Mouse (Mus musculus) intestine, embryonic 16.5 days (tissue): ENCODE measurements at regions not wholly inside any gene's neighbourhood (a gene's known extent, or its start where the extent isn't known, plus 50 kb on each side); places are given as distances from the start of the nearest gene placed in this dataset.

ENCODE experiments used
- ATAC-seq: fragments of 200-750 bp; cut with Nextera tagmentation; 2 replicates; pipeline ENCODE4 v1.8.0; 2017; ENCODE audit warnings: moderate TSS enrichment, moderate library complexity
- H3K27ac ChIP-seq: fragments of 300-500 bp; sonication (generic); 2 replicates; pipeline ENCODE4 v1.5.1; 2014; ENCODE audit warnings: mild to moderate bottlenecking, low read length
- H3K27me3 ChIP-seq: fragments of 300-500 bp; sonication (generic); replicated peaks from 2 replicates; pipeline ENCODE4 v1.6.1; 2014; ENCODE audit warnings: low read length, control low read depth, mixed read lengths; ENCODE audit not compliant: control insufficient read depth, insufficient read depth
- H3K36me3 ChIP-seq: fragments of 300-500 bp; sonication (generic); 2 replicates; pipeline ENCODE4 v1.6.1; 2014; ENCODE audit warnings: low read length, control low read depth; ENCODE audit not compliant: control insufficient read depth, insufficient read depth
- H3K4me1 ChIP-seq: fragments of 300-500 bp; sonication (generic); 2 replicates; pipeline ENCODE4 v1.6.1; 2014; ENCODE audit warnings: low read length, control low read depth, mixed read lengths; ENCODE audit not compliant: control insufficient read depth, insufficient read depth
- H3K4me2 ChIP-seq: fragments of 300-500 bp; sonication (generic); 2 replicates; pipeline ENCODE4 v1.6.1; 2014; ENCODE audit warnings: low read depth, low read length, control low read depth
- H3K4me3 ChIP-seq: fragments of 300-500 bp; sonication (generic); 2 replicates; pipeline ENCODE4 v1.5.1; 2014; ENCODE audit warnings: mild to moderate bottlenecking, low read length
- H3K9ac ChIP-seq: fragments of 300-500 bp; sonication (generic); 2 replicates; pipeline ENCODE4 v1.6.1; 2014; ENCODE audit warnings: low read depth, low read length
- H3K9me3 ChIP-seq: fragments of 300-500 bp; sonication (generic); 2 replicates; pipeline ENCODE4 v1.6.1; 2016; ENCODE audit warnings: low read length, control low read depth; ENCODE audit not compliant: control insufficient read depth
- WGBS: fragments of 180-500 bp; shearing (Covaris S2); extraction: QIAGEN DNeasy Blood & Tissue Kit; methylation state at CpG from one replicate; pipeline ENCODE4 v1.1.7; 2014; 5-methylcytosine and 5-hydroxymethylcytosine counted together

DNA sequence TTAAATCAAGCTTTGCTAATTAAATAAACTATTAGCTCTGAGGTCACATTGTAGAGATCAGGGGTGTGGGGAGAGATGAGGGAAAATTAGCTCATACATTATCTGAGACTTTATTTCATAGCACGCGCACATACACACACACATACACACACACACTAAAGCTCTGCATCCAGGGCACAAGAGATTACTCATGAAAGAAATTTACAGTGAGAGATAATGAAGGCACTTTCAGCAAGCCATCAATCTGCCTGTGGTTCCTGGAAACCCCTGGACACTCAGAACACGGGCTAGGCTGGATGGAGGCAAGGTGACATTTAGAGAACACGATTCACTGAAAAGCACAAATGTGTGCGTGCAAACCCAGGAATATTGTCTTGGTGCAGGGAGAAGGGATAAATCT lies 60.2 kb downstream of the Scg2 start:
- ATAC-seq, result no peak
- H3K27me3 ChIP-seq, result no peaks in the 10 kb centered on the region
- no peak overlapping the region for H3K9ac ChIP-seq
- H3K9me3 ChIP-seq, result no peaks in the 10 kb centered on the region
- no peaks in the 10 kb centered on the region for H3K4me1 ChIP-seq
- no peak overlapping the region for H3K27ac ChIP-seq
- H3K36me3 ChIP-seq, result no peaks in the 10 kb centered on the region
- 71% methylated on average over 5 of the region's 5 CpGs for WGBS
- H3K4me2 ChIP-seq, result no peak overlapping the region
- H3K4me3 ChIP-seq, result no peak overlapping the region

DNA sequence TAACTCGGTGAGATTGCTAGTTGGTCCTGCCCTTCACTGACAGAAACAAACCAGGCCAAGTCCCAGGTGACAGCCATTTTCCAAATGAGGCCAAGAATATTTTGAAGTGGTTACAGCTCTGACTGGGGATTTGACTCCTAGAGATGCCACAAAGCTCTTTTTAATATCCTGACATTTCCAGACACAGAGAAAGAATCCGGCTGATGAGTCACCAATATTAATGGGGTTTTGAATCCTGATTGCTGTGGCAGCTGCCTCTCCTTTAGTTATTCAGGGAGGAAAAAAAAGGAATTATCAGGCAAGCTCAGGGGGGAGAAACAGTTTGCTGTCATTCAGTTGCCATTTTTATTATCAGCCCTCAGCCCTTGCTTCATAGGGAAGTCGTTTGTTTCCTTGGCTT lies 65.1 kb downstream of the Scg2 start:
- no peaks in the 10 kb centered on the region for H3K9me3 ChIP-seq
- no peak overlapping the region for H3K4me2 ChIP-seq
- WGBS, result 48% methylated on average over 3 of the region's 3 CpGs
- no peaks in the 10 kb centered on the region for H3K36me3 ChIP-seq
- H3K4me1 ChIP-seq, result no peaks in the 10 kb centered on the region
- no peak overlapping the region for H3K4me3 ChIP-seq
- H3K27ac ChIP-seq, result no peak overlapping the region
- no peak for ATAC-seq
- H3K27me3 ChIP-seq, result no peaks in the 10 kb centered on the region
- H3K9ac ChIP-seq, result no peak overlapping the region

DNA sequence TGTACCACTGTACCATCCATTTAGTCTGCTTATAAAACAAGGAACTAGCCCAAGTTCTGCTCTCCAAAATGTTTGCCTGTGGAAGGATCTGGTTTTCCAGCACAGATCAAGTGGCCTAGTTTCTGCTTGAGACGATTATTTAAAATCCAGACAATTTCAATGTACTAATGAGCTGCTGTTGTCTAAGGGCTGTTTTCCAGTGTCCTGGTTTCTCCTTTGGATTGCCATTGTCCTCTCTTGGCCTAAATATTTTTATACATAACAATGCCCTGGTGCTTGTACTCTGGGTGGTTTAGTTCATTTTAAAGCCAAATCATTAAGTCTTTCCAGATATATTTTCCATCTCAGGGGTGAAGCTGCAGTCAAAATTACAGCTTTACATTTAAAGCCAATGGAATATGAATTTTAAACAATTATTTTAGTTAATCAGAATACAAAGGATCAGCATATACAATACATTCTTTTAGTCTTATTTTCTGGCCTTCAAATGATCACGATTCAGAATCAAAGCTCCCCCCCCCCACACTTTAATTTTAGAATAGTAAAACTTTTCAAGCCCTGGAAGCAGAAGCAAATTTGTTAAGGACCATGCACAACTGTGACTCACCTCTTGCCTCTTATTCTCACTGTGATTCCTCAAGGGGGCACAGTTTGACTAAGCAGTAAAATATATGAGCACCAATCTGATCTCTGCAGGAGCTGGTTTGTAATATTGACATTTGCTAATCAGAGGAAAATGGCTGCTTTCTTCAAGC lies 82.5 kb downstream of the Scg2 start:
- Histone ChIP-seq H3K9me3 (no peaks in the 10 kb centered on the region), H3K4me3 (no peak overlapping the region), H3K9ac (no peak overlapping the region), H3K36me3 (no peaks in the 10 kb centered on the region), H3K27ac (no peak overlapping the region), H3K27me3 (no peaks in the 10 kb centered on the region), H3K4me2 (no peak overlapping the region), H3K4me1 (no peaks in the 10 kb centered on the region)
- ATAC-seq, result no peak
- WGBS, result 92% methylated on average over 2 of the region's 2 CpGs

DNA sequence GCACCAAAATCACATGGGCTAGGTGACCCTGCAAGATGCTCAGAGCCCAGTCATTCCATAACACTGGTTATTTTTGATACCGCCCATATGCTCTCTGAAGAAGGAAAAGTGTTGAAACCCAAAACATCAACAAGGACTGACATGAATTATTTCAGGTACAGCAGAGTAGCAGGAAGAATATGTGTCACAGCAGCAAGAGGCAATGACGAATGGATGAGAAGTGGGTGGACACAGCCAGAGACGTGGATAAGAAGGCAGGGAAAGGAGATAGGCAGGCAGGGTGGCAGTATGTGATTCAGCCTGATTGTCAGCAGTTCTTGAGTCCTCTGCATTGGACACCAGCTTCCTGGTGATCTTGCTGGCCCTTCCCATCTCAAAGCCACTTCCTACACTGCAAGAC lies 93.4 kb downstream of the Scg2 start:
- WGBS, result 70% methylated on average over 3 of the region's 3 CpGs

DNA sequence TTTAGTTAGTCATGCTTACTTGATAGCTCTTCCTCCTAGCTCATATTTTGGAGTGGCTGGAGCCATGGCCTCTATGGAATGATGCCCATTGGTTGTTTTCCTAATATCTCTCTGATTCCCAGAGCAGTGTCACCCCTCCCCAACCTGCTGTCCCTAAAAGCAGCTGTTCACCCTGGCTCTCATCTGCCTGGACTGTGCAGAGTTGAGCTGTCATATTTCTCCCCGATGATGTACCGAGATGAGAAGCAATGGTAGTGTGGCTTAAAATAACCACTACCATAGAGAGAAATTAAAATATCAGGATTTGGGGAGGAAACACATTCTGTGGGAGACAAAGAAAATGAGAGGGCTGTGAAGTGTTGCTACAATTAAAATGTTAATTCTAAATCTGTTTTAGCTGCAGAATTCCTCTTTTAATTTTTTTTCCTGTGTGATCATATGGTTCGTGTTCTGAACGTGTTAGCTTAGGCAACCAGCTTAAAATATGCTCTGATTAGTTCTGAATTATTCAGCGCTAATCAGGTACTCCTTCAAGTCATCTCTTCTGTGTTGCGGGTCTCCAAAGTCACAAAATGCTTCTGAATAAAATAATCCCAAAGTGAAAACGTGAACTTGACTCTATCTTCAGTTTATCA lies 104.3 kb downstream of the Scg2 start:
- no peak overlapping the region for H3K4me3 ChIP-seq
- no peaks in the 10 kb centered on the region for H3K9me3 ChIP-seq
- H3K36me3 ChIP-seq, result no peaks in the 10 kb centered on the region
- H3K4me2 ChIP-seq, result no peak overlapping the region
- H3K4me1 ChIP-seq, result no peaks in the 10 kb centered on the region
- no peaks in the 10 kb centered on the region for H3K27me3 ChIP-seq
- no peak for ATAC-seq
- no peak overlapping the region for H3K9ac ChIP-seq
- no peak overlapping the region for H3K27ac ChIP-seq
- 84% methylated on average over 7 of the region's 7 CpGs for WGBS

More for the DNA sequence above, 93.4 kb downstream of the Scg2 start:
- Histone ChIP-seq H3K27me3 (no peaks in the 10 kb centered on the region), H3K27ac (no peak overlapping the region), H3K4me2 (no peak overlapping the region), H3K9ac (no peak overlapping the region), H3K4me3 (no peak overlapping the region), H3K4me1 (no peaks in the 10 kb centered on the region), H3K36me3 (no peaks in the 10 kb centered on the region), H3K9me3 (no peaks in the 10 kb centered on the region)
- no peak for ATAC-seq

DNA sequence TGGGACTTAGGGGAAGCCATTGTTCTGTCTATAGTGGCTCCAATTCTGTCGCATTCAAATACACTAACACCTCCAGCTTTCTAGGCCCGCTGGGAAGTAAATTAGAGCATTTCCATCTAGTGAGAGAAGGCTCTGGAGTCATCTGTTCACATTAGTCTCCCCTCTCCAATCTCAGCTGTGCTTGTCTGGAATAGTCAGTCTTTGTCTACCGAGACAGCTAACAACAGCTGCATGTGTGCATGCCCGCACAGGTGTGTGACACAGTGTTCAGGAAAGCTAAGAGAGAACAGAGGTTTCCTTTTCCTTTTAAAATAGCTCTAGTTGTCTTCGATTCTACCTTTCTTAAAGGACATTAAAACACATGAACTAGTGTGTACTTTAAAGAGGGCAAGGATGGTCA lies 122.7 kb downstream of the Scg2 start:
- no peaks in the 10 kb centered on the region for H3K9me3 ChIP-seq
- H3K27me3 ChIP-seq, result no peaks in the 10 kb centered on the region
- no peak overlapping the region for H3K9ac ChIP-seq
- no peak overlapping the region for H3K27ac ChIP-seq
- ATAC-seq, result no peak
- H3K36me3 ChIP-seq, result no peaks in the 10 kb centered on the region
- no peaks in the 10 kb centered on the region for H3K4me1 ChIP-seq
- H3K4me3 ChIP-seq, result no peak overlapping the region
- no peak overlapping the region for H3K4me2 ChIP-seq
- 75% methylated on average over 5 of the region's 5 CpGs for WGBS

DNA sequence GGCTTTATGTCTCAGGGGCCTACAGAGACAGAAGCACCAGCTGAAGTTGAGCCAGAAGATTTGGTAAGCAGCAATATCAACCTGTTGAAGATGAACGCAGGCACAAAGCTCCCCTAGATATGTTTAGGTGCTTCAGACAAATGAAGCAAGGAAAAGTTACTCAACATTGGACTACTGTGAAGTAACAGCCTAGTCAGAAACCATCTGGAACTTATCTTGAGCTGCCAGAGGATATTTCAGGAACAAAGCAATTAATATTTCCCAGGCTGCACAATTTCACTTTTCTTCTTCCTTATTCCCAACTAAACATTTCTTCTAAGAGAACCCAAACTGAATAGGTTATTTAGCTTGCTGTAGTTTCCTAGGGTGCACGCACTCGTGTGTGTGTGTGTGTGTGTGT lies 125.1 kb downstream of the Scg2 start:
- no peaks in the 10 kb centered on the region for H3K9me3 ChIP-seq
- no peaks in the 10 kb centered on the region for H3K27me3 ChIP-seq
- H3K4me1 ChIP-seq, result no peaks in the 10 kb centered on the region
- H3K9ac ChIP-seq, result no peak overlapping the region
- no peaks in the 10 kb centered on the region for H3K36me3 ChIP-seq
- H3K4me2 ChIP-seq, result no peak overlapping the region
- 32% methylated on average over 3 of the region's 3 CpGs for whole genome bisulfite sequencing
- no peak overlapping the region for H3K4me3 ChIP-seq
- no peak overlapping the region for H3K27ac ChIP-seq
- peak; percentile 63 for ATAC-seq

DNA sequence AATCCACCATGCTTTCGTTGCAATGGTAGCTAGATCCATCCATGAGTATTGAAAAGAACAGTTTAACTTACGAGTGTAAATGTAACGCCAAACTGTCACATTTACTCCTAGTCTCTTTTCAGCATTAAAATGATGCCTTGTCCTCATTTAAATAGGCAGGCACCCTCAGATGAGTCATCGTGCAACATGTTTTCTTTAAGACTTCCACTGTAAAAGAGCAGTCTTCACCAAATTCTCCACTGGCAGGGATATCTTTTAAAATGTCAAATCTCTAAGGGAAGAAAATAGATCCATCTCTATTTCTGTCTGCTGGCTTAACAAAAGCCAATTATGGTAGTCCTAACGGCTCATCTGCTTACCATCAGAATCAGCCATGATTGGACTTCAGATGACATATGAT lies 127.8 kb downstream of the Scg2 start:
- H3K27ac ChIP-seq, result no peak overlapping the region
- no peaks in the 10 kb centered on the region for H3K9me3 ChIP-seq
- no peaks in the 10 kb centered on the region for H3K4me1 ChIP-seq
- ATAC-seq, result no peak
- no peak overlapping the region for H3K9ac ChIP-seq
- no peaks in the 10 kb centered on the region for H3K27me3 ChIP-seq
- 82% methylated on average over 5 of the region's 5 CpGs for WGBS
- no peak overlapping the region for H3K4me3 ChIP-seq
- no peaks in the 10 kb centered on the region for H3K36me3 ChIP-seq
- H3K4me2 ChIP-seq, result no peak overlapping the region

DNA sequence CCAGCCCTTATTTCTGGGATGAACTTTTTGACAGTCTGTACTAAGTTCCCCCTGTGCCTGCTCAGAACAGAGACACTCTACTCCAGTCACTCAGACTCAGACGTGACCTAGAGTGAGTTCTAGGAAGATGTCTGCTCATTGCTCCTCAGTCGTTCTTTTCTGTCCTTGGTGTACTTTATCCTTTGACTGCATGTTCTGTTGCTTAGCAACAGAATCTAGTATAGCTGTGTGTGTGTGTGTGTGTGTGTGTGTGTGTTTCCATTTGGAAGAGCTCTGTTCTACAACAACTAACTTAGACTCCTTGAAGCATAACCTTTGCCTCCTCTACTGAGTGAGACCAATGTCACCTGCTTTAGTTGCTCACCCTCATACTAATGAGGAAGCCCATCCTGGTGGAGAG lies 136.3 kb downstream of the Scg2 start:
- no peaks in the 10 kb centered on the region for H3K9me3 ChIP-seq
- WGBS, result 50% methylated on average over 2 of the region's 2 CpGs
- H3K9ac ChIP-seq, result no peak overlapping the region
- no peaks in the 10 kb centered on the region for H3K27me3 ChIP-seq
- H3K4me3 ChIP-seq, result no peak overlapping the region
- H3K27ac ChIP-seq, result no peak overlapping the region
- no peak for ATAC-seq
- H3K36me3 ChIP-seq, result no peaks in the 10 kb centered on the region
- no peak overlapping the region for H3K4me2 ChIP-seq
- no peaks in the 10 kb centered on the region for H3K4me1 ChIP-seq

DNA sequence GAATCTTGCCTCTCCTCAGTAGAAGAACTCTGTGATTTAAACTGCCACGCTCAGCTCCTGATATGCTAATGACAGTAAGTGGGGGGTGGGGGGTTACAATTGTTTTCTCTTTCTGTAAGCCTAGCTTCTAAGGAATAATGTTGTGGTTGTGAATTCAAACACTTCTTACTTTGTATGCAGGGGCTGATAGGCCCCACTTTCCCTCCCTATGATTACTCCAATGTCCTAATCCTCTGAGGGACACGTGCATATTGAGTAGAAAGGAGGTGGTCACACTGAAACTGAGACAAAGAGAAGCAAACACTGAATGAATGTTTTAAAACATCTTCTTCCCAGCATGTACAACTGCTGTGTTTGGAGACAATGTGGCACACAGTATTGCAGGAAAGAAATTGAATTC lies 140.3 kb downstream of the Scg2 start:
- Histone ChIP-seq H3K27ac (no peak overlapping the region), H3K4me2 (no peak overlapping the region), H3K9me3 (no peaks in the 10 kb centered on the region), H3K9ac (no peak overlapping the region), H3K4me3 (no peak overlapping the region), H3K36me3 (no peaks in the 10 kb centered on the region), H3K27me3 (no peaks in the 10 kb centered on the region), H3K4me1 (no peaks in the 10 kb centered on the region)
- ATAC-seq, result no peak
- 43% methylated on average over 2 of the region's 2 CpGs for WGBS
